Mouse (Mus musculus) heart, embryonic 16.5 days (tissue): ENCODE results near the gene Ninj2. TPM values are rescaled to one million over a fixed set of nuclear protein-coding genes. Genes with fewer than 3 reads are reported as not detected.

ENCODE experiments used
- ATAC-seq: fragments of 200-750 bp; cut with Nextera tagmentation; replicated peaks from 2 replicates; pipeline ENCODE4 v1.8.0; 2017; ENCODE audit warnings: moderate number of reproducible peaks; ENCODE audit not compliant: insufficient read depth, low FRiP score; ENCODE audit errors: extremely low read depth
- H3K27ac ChIP-seq: fragments of 300-500 bp; sonication (generic); 2 replicates; pipeline ENCODE4 v1.5.1; 2014; ENCODE audit warnings: mild to moderate bottlenecking, low read length, control low read depth, moderate library complexity
- H3K27me3 ChIP-seq: fragments of 300-500 bp; sonication (generic); 2 replicates; pipeline ENCODE4 v1.6.1; 2014; ENCODE audit warnings: low read length, mixed read lengths; ENCODE audit not compliant: control insufficient read depth, insufficient read depth
- H3K36me3 ChIP-seq: fragments of 300-500 bp; sonication (generic); 2 replicates; pipeline ENCODE4 v1.6.1; 2014; ENCODE audit not compliant: control insufficient read depth, insufficient read depth
- H3K4me1 ChIP-seq: fragments of 300-500 bp; sonication (generic); 2 replicates; pipeline ENCODE4 v1.6.1; 2014; ENCODE audit warnings: low read length, mixed read lengths; ENCODE audit not compliant: control insufficient read depth, insufficient read depth
- H3K4me2 ChIP-seq: fragments of 300-500 bp; sonication (generic); 2 replicates; pipeline ENCODE4 v1.6.1; 2014; ENCODE audit warnings: low read depth, mild to moderate bottlenecking, control low read depth, low read length
- H3K4me3 ChIP-seq: fragments of 300-500 bp; sonication (generic); 2 replicates; pipeline ENCODE4 v1.5.1; 2014; ENCODE audit warnings: mild to moderate bottlenecking, control low read depth, low read length
- H3K9ac ChIP-seq: fragments of 300-500 bp; sonication (generic); 2 replicates; pipeline ENCODE4 v1.6.1; 2014; ENCODE audit warnings: low read length, control low read depth
- H3K9me3 ChIP-seq: fragments of 300-500 bp; sonication (generic); replicated peaks from 2 replicates; pipeline ENCODE4 v1.6.1; 2016; ENCODE audit warnings: low read length; ENCODE audit not compliant: control insufficient read depth
- WGBS: fragments of 180-500 bp; shearing (Covaris S2); extraction: QIAGEN DNeasy Blood & Tissue Kit; methylation state at CpG from one replicate; pipeline ENCODE4 v1.1.7; 2014; 5-methylcytosine and 5-hydroxymethylcytosine counted together
- polyA plus RNA-seq: library from polyadenylated mRNA; unstranded; fragments of >200 nt; fragmentation: Nextera tagmentation; extraction: Ambion mirVana; gene quantifications from 2 replicates; pipeline ENCODE4 v1.2.1, GENCODE M21; 2015

Ninj2 gene
- polyA plus RNA-seq, 1 experiment from 2014 or later: not detected

GRCm38 (mm10) chr6:120185756-120186155 is 92.6 kb downstream of the Ninj2 start:
- WGBS: 53% methylated on average over 7 of the region's 7 CpGs
- H3K4me1 ChIP-seq: peaks cover 23% of the 10 kb centered on the region
- no peak overlapping the region for H3K27ac ChIP-seq

GRCm38 (mm10) chr6:120186594-120186993 is 93.4 kb downstream of the Ninj2 start:
- WGBS: 44% methylated on average over 3 of the region's 3 CpGs
- Histone ChIP-seq H3K4me2 (no peak overlapping the region), H3K4me1 (peaks cover 29% of the 10 kb centered on the region), H3K9ac (no peak overlapping the region), H3K9me3 (no peaks in the 10 kb centered on the region), H3K27me3 (no peaks in the 10 kb centered on the region), H3K36me3 (no peaks in the 10 kb centered on the region), H3K4me3 (no peak overlapping the region), H3K27ac (no peak overlapping the region)
- ATAC-seq: no peak

More at GRCm38 (mm10) chr6:120185756-120186155, 92.6 kb downstream of the Ninj2 start:
- Histone ChIP-seq H3K36me3 (no peaks in the 10 kb centered on the region), H3K9me3 (no peaks in the 10 kb centered on the region), H3K4me2 (no peak overlapping the region), H3K4me3 (no peak overlapping the region), H3K9ac (no peak overlapping the region), H3K27me3 (no peaks in the 10 kb centered on the region)
- ATAC-seq: peak; percentile 21; the same call in 1 of the 2 replicates

- Histone ChIP-seq H3K36me3 (no peaks in the 10 kb centered on the region), H3K4me2 (peak overlapping the region; percentile 55), H3K9me3 (no peaks in the 10 kb centered on the region), H3K27ac (peak overlapping the region; percentile 52), H3K4me1 (peaks cover 37% of the 10 kb centered on the region), H3K9ac (peak overlapping the region; percentile 26; the same call in 1 of the 2 replicates), H3K27me3 (no peaks in the 10 kb centered on the region), H3K4me3 (peak overlapping the region; percentile 37)
- 31% methylated on average over 18 of the region's 18 CpGs for WGBS
- ATAC-seq: no peak
Observed at GRCm38 (mm10) chr6:120187587-120188176, 94.5 kb downstream of the Ninj2 start.

GRCm38 (mm10) chr6:120188376-120189235 is 95.5 kb downstream of the Ninj2 start:
- no peaks in the 10 kb centered on the region for H3K9me3 ChIP-seq
- peaks cover 41% of the 10 kb centered on the region for H3K4me1 ChIP-seq
- no peaks in the 10 kb centered on the region for H3K27me3 ChIP-seq
- H3K4me2 ChIP-seq: peak overlapping the region; percentile 55
- no peak overlapping the region for H3K27ac ChIP-seq
- H3K36me3 ChIP-seq: no peaks in the 10 kb centered on the region
- no peak overlapping the region; the same call in 1 of the 2 replicates for H3K9ac ChIP-seq
- 0 out of 2 replicates have a peak, but pooled peaks have one; percentile 18 for ATAC-seq
- WGBS: 39% methylated on average over 24 of the region's 24 CpGs
- no peak overlapping the region for H3K4me3 ChIP-seq

GRCm38 (mm10) chr6:120189287-120189686 is 96.1 kb downstream of the Ninj2 start:
- ATAC-seq: no peak
- H3K9ac ChIP-seq: no peak overlapping the region
- H3K4me3 ChIP-seq: no peak overlapping the region
- H3K4me2 ChIP-seq: no peak overlapping the region
- peaks cover 39% of the 10 kb centered on the region for H3K4me1 ChIP-seq
- H3K27me3 ChIP-seq: no peaks in the 10 kb centered on the region
- no peaks in the 10 kb centered on the region for H3K9me3 ChIP-seq
- 87% methylated on average over 5 of the region's 5 CpGs for WGBS
- H3K36me3 ChIP-seq: no peaks in the 10 kb centered on the region
- H3K27ac ChIP-seq: no peak overlapping the region

GRCm38 (mm10) chr6:120190365-120190764 is 97.2 kb downstream of the Ninj2 start:
- peaks cover 39% of the 10 kb centered on the region for H3K4me1 ChIP-seq
- H3K9me3 ChIP-seq: no peaks in the 10 kb centered on the region
- no peak overlapping the region for H3K27ac ChIP-seq
- H3K27me3 ChIP-seq: no peaks in the 10 kb centered on the region
- no peak overlapping the region for H3K9ac ChIP-seq
- no peak for ATAC-seq
- no peaks in the 10 kb centered on the region for H3K36me3 ChIP-seq
- H3K4me3 ChIP-seq: no peak overlapping the region
- no peak overlapping the region for H3K4me2 ChIP-seq
- WGBS: 88% methylated on average over 4 of the region's 4 CpGs

- H3K9me3 ChIP-seq: no peaks in the 10 kb centered on the region
- H3K4me1 ChIP-seq: peaks cover 39% of the 10 kb centered on the region
- ATAC-seq: no peak
- WGBS: 47% methylated on average over 4 of the region's 4 CpGs
- H3K9ac ChIP-seq: no peak overlapping the region
- H3K27ac ChIP-seq: no peak overlapping the region
- H3K4me3 ChIP-seq: no peak overlapping the region
- H3K36me3 ChIP-seq: no peaks in the 10 kb centered on the region
- H3K27me3 ChIP-seq: no peaks in the 10 kb centered on the region
- H3K4me2 ChIP-seq: no peak overlapping the region
Observed at GRCm38 (mm10) chr6:120190912-120191311, 97.8 kb downstream of the Ninj2 start.

- Histone ChIP-seq H3K4me2 (peak overlapping the region; percentile 47), H3K9ac (peak overlapping the region; percentile 39; the same call in 1 of the 2 replicates), H3K4me1 (peaks cover 35% of the 10 kb centered on the region), H3K27me3 (no peaks in the 10 kb centered on the region), H3K9me3 (no peaks in the 10 kb centered on the region), H3K36me3 (no peaks in the 10 kb centered on the region), H3K4me3 (no peak overlapping the region), H3K27ac (peak overlapping the region; percentile 19)
- WGBS: 64% methylated on average over 7 of the region's 7 CpGs
- ATAC-seq: no peak
Observed at GRCm38 (mm10) chr6:120191396-120192170, 98.4 kb downstream of the Ninj2 start.
